Mouse (Mus musculus) hindbrain, embryonic 15.5 days (tissue): ENCODE measurements at regions not wholly inside any gene's neighbourhood (a gene's known extent, or its start where the extent isn't known, plus 50 kb on each side); places are given as distances from the start of the nearest gene placed in this dataset.

Experiments
- ATAC-seq: fragments of 200-750 bp; cut with Nextera tagmentation; 2 replicates; pipeline ENCODE4 v1.8.0; 2017; ENCODE audit warnings: low read depth, moderate number of reproducible peaks, moderate TSS enrichment; ENCODE audit not compliant: low FRiP score
- H3K27ac ChIP-seq: fragments of 300-500 bp; sonication (generic); replicated peaks from 2 replicates; pipeline ENCODE4 v1.5.1; 2015; ENCODE audit warnings: mild to moderate bottlenecking, inconsistent platforms
- H3K27me3 ChIP-seq: fragments of 300-500 bp; sonication (generic); 2 replicates; pipeline ENCODE4 v1.6.1; 2015; ENCODE audit warnings: control low read depth, inconsistent platforms
- H3K36me3 ChIP-seq: fragments of 300-500 bp; sonication (generic); 2 replicates; pipeline ENCODE4 v1.6.1; 2015; ENCODE audit warnings: control low read depth, inconsistent platforms
- H3K4me1 ChIP-seq: fragments of 300-500 bp; sonication (generic); replicated peaks from 2 replicates; pipeline ENCODE4 v1.6.1; 2015; ENCODE audit warnings: control low read depth, inconsistent platforms
- H3K4me2 ChIP-seq: fragments of 300-500 bp; sonication (generic); 2 replicates; pipeline ENCODE4 v1.6.1; 2015; ENCODE audit warnings: moderate library complexity, mild to moderate bottlenecking, inconsistent platforms
- H3K4me3 ChIP-seq: fragments of 300-500 bp; sonication (generic); 2 replicates; pipeline ENCODE4 v1.5.1; 2015; ENCODE audit warnings: mild to moderate bottlenecking, inconsistent platforms
- H3K9ac ChIP-seq: fragments of 300-500 bp; sonication (generic); 2 replicates; pipeline ENCODE4 v1.6.1; 2015; ENCODE audit warnings: inconsistent platforms
- H3K9me3 ChIP-seq: fragments of 300-500 bp; sonication (generic); 2 replicates; pipeline ENCODE4 v1.6.1; 2016; ENCODE audit warnings: control low read depth, inconsistent platforms
- WGBS: fragments of 180-500 bp; shearing (Covaris S2); methylation state at CpG from one replicate; pipeline ENCODE4 v1.1.7; 2015; 5-methylcytosine and 5-hydroxymethylcytosine counted together

DNA sequence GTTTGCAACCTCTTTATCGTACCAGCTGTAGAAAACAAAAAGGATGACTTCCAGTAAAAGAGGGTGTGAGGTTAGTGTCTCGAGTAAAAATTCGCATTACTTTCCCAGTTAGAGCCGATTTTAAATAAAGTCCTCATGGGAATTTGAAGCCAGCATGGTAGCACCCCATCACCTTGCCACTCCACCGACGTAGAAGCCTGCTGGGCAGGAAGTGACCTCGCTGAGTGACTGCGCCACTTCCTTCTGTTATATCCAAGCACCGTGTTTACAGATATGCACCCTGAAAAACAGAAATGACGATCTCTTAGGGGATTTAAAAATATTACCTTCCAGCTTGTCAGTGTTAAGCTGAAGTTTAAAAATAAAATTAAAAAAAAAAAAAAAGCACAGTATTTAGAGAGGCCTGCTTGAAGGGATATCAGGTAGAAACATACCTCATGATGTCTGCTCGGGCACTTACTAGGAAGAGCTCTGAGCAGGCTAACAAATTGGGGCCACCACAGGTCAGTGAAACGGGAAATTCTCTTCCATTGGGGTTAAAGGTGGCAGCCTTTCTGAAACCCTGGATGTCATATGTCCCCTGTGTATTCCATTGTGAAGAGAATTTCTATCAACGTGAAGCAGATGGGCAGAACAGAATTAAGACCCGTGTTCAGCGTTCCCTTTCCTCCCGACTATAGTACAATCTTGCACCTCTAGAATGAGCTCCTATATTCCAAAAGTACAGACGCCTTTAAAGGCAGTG, 2468.9 kb upstream of the 5930422O12Rik start:
- H3K27ac ChIP-seq = no peak overlapping the region
- H3K9me3 ChIP-seq = no peaks in the 10 kb centered on the region
- no peaks in the 10 kb centered on the region for H3K36me3 ChIP-seq
- H3K4me1 ChIP-seq = 0 out of 2 replicates have a peak, but pooled peaks cover 9% of the 10 kb centered on the region
- 0 out of 2 replicates have a peak, but pooled peaks cover 2% of the 10 kb centered on the region for H3K27me3 ChIP-seq
- no peak for ATAC-seq
- H3K4me3 ChIP-seq = peak overlapping the region; percentile 17
- 46% methylated on average over 17 of the region's 17 CpGs for WGBS
- H3K4me2 ChIP-seq = peak overlapping the region; percentile 57
- H3K9ac ChIP-seq = 0 out of 2 replicates have a peak overlapping the region, but pooled peaks have one; percentile 1

GRCm38 (mm10) chr8:30960486-30960885, 2468.0 kb upstream of the 5930422O12Rik start:
- Histone ChIP-seq H3K9me3 (no peaks in the 10 kb centered on the region), H3K4me2 (no peak overlapping the region), H3K36me3 (no peaks in the 10 kb centered on the region), H3K4me3 (no peak overlapping the region), H3K4me1 (0 out of 2 replicates have a peak, but pooled peaks cover 9% of the 10 kb centered on the region), H3K9ac (no peak overlapping the region), H3K27ac (no peak overlapping the region), H3K27me3 (0 out of 2 replicates have a peak, but pooled peaks cover 2% of the 10 kb centered on the region)
- WGBS = 55% methylated on average over 8 of the region's 8 CpGs
- no peak for ATAC-seq

- 64% methylated on average over 3 of the region's 3 CpGs for WGBS
- Histone ChIP-seq H3K9me3 (no peaks in the 10 kb centered on the region), H3K9ac (no peak overlapping the region), H3K27ac (no peak overlapping the region), H3K4me3 (no peak overlapping the region), H3K27me3 (0 out of 2 replicates have a peak, but pooled peaks cover 2% of the 10 kb centered on the region), H3K4me1 (0 out of 2 replicates have a peak, but pooled peaks cover 9% of the 10 kb centered on the region), H3K36me3 (no peaks in the 10 kb centered on the region), H3K4me2 (no peak overlapping the region)
- ATAC-seq = no peak
Observed at GRCm38 (mm10) chr8:30962207-30962606, 2466.3 kb upstream of the 5930422O12Rik start.

- Histone ChIP-seq H3K4me2 (no peak overlapping the region), H3K27me3 (no peaks in the 10 kb centered on the region), H3K9ac (no peak overlapping the region), H3K4me1 (no peaks in the 10 kb centered on the region), H3K9me3 (no peaks in the 10 kb centered on the region), H3K27ac (no peak overlapping the region), H3K36me3 (no peaks in the 10 kb centered on the region), H3K4me3 (no peak overlapping the region)
- WGBS = 63% methylated on average over 2 of the region's 2 CpGs
- ATAC-seq = no peak
Observed at GRCm38 (mm10) chr8:30982814-30983213, 2445.7 kb upstream of the 5930422O12Rik start.

GRCm38 (mm10) chr8:30988051-30988450, 2440.5 kb upstream of the 5930422O12Rik start:
- no peak for ATAC-seq
- no peak overlapping the region for H3K4me3 ChIP-seq
- 82% methylated on average over 5 of the region's 5 CpGs for WGBS
- H3K9ac ChIP-seq = no peak overlapping the region
- H3K9me3 ChIP-seq = no peaks in the 10 kb centered on the region
- H3K27ac ChIP-seq = no peak overlapping the region
- H3K4me2 ChIP-seq = no peak overlapping the region
- no peaks in the 10 kb centered on the region for H3K27me3 ChIP-seq
- no peaks in the 10 kb centered on the region for H3K36me3 ChIP-seq
- H3K4me1 ChIP-seq = no peaks in the 10 kb centered on the region

DNA sequence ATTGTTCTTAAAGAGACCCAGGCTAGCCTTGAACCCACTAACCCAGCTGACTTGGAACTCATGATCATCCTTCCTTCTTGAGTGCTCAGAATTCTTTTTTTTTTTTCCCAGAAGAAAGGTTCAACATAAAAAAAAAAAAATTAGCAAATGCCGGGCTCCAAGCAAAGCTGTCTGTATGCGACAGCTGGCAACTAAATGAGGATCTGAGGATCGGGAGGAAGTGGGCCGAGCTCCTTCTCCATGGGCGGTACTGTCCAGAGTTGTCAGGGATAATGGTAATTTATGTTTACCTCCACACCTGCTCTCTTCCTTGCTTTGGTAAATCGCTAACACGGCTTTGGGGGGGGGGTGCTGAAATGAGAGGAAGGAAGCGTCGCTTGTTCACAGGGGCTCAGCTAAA, 2429.9 kb upstream of the 5930422O12Rik start:
- Histone ChIP-seq H3K27ac (no peak overlapping the region), H3K4me2 (no peak overlapping the region), H3K9me3 (no peaks in the 10 kb centered on the region), H3K4me1 (no peaks in the 10 kb centered on the region), H3K9ac (no peak overlapping the region), H3K27me3 (no peaks in the 10 kb centered on the region), H3K4me3 (no peak overlapping the region), H3K36me3 (no peaks in the 10 kb centered on the region)
- WGBS = 56% methylated on average over 9 of the region's 9 CpGs
- no peak for ATAC-seq

GRCm38 (mm10) chr8:31000120-31000519, 2428.4 kb upstream of the 5930422O12Rik start:
- no peak for ATAC-seq
- Histone ChIP-seq H3K36me3 (no peaks in the 10 kb centered on the region), H3K9me3 (no peaks in the 10 kb centered on the region), H3K27ac (no peak overlapping the region), H3K9ac (no peak overlapping the region), H3K4me3 (no peak overlapping the region), H3K4me2 (no peak overlapping the region), H3K4me1 (no peaks in the 10 kb centered on the region), H3K27me3 (no peaks in the 10 kb centered on the region)
- 89% methylated on average over 6 of the region's 6 CpGs for WGBS

GRCm38 (mm10) chr8:31001980-31002730, 2426.4 kb upstream of the 5930422O12Rik start:
- Histone ChIP-seq H3K9me3 (no peaks in the 10 kb centered on the region), H3K4me3 (no peak overlapping the region), H3K36me3 (no peaks in the 10 kb centered on the region), H3K27ac (no peak overlapping the region), H3K9ac (no peak overlapping the region), H3K4me2 (no peak overlapping the region), H3K27me3 (no peaks in the 10 kb centered on the region), H3K4me1 (no peaks in the 10 kb centered on the region)
- WGBS = 32% methylated on average over 5 of the region's 5 CpGs
- no peak for ATAC-seq

- Histone ChIP-seq H3K9me3 (no peaks in the 10 kb centered on the region), H3K4me1 (no peaks in the 10 kb centered on the region), H3K4me3 (no peak overlapping the region), H3K36me3 (no peaks in the 10 kb centered on the region), H3K27me3 (no peaks in the 10 kb centered on the region), H3K9ac (no peak overlapping the region), H3K27ac (no peak overlapping the region), H3K4me2 (no peak overlapping the region)
- ATAC-seq = no peak
- WGBS = 59% methylated on average over 8 of the region's 8 CpGs
Observed at GRCm38 (mm10) chr8:31008309-31008708, 2420.2 kb upstream of the 5930422O12Rik start.

DNA sequence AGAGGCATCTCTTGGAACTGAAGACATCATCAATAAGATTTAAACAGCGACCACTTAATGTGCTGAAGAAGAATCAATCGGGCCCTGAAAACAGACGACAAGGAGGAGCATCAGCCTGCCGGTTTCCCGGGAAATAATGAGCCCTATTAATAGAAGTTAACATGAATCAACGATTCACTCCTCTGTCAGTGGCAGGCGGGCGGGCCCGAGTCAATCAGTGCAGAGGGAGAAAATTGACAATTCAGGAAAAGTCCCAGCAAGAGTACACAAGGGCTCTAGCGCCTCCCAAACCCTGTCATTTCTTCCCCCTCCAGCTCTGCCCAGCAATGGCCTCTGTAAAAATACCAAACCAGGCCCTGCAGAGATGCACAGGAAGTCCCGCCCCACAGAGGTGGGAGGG, 2416.4 kb upstream of the 5930422O12Rik start:
- H3K27me3 ChIP-seq = no peaks in the 10 kb centered on the region
- H3K27ac ChIP-seq = no peak overlapping the region
- no peaks in the 10 kb centered on the region for H3K36me3 ChIP-seq
- H3K4me3 ChIP-seq = no peak overlapping the region
- H3K9ac ChIP-seq = no peak overlapping the region
- no peaks in the 10 kb centered on the region for H3K4me1 ChIP-seq
- H3K9me3 ChIP-seq = no peaks in the 10 kb centered on the region
- WGBS = 61% methylated on average over 11 of the region's 11 CpGs
- no peak overlapping the region for H3K4me2 ChIP-seq
- ATAC-seq = no peak

DNA sequence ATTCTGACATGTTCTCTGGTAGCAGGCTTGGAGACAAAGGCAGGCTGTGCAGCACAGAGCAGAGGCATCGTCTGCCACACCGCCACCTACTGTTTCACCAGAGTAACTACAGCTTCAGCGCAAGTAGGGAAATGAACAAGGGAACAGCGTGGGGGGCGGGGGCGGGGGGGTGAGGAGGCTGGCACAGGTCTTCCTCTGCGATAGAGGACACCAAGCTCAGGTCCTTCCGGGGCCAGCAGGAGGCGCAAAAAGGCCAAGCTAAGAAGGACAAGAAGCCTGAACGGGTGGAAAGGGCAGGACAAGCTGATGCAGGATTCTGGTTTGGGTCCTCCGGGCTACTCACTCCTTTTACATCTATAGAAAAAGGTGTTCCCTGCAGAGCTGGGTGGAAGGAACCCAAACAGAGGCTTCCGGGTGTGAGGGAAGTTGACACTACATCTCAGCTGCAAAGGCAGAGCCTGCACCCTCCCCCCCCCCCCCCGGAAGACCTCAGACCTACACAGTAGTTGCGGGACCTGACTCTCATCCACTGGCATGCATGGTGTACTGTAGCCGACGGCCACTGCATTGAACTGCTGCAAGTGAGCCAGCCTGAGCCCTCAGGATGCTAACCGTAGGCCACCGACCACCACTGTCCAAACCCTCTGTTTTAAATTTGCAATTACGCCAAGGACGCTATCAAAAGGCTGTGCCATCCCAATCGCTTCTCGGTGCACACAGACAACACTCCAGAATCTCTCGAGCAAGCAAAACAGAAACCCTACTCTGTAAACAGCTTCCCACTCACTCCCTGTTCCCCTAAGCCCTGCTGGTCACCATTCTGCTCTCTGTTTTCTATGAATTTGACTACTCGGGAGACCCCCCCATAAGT, 2396.6 kb upstream of the 5930422O12Rik start:
- H3K36me3 ChIP-seq = no peaks in the 10 kb centered on the region
- WGBS = 3% methylated on average over 24 of the region's 24 CpGs
- peak overlapping the region; percentile 35 for H3K4me3 ChIP-seq

More for the DNA sequence above, 2396.6 kb upstream of the 5930422O12Rik start:
- Histone ChIP-seq H3K27me3 (no peaks in the 10 kb centered on the region), H3K4me1 (peaks cover 10% of the 10 kb centered on the region), H3K9me3 (no peaks in the 10 kb centered on the region), H3K9ac (peak overlapping the region; percentile 29; the same call in 1 of the 2 replicates), H3K27ac (peak overlapping the region; percentile 81), H3K4me2 (peak overlapping the region; percentile 60)
- peak; percentile 90 for ATAC-seq
